Mouse (Mus musculus): Measurements from ENCODE around the gene Ephb1.

GRCm38 (mm10) chr9:101971806-101972205 is 382.7 kb downstream of the Ephb1 start:
- TF ChIP-seq POLR2A (IDR thresholded peaks at IDR 0.05; ENCODE audit: control insufficient read depth, low read depth, low read length) (no peak), CTCF (IDR thresholded peaks at IDR 0.05; ENCODE audit: control insufficient read depth, insufficient read depth, insufficient replicate concordance, low read depth, low read length) (no peak)
